Mouse (Mus musculus) cortical plate, adult 2 months (tissue): ENCODE measurements around the gene Morn5.

Experiments used
- CTCF ChIP-seq: fragments of 200-500 bp; IDR thresholded peaks from 2 replicates; pipeline ENCODE4 v1.5.1; 2011; ENCODE audit warnings: mild to moderate bottlenecking, control low read depth, low read length; ENCODE audit not compliant: insufficient read depth; ENCODE audit errors: extremely low read depth
- POLR2A ChIP-seq: fragments of 200-500 bp; IDR thresholded peaks from 2 replicates; pipeline ENCODE4 v1.6.1; 2011; ENCODE audit warnings: mild to moderate bottlenecking, low read length, control low read depth; ENCODE audit not compliant: insufficient read depth; ENCODE audit errors: extremely low read depth

GRCm38 (mm10) chr2:36103555-36104367 is 54.5 kb downstream of the Morn5 start:
- TF ChIP-seq POLR2A (no peak), CTCF (no peak)
